Mouse (Mus musculus) neural tube, embryonic 15.5 days (tissue): ENCODE data around the gene Slc43a2. TPM values are rescaled to one million over a fixed set of nuclear protein-coding genes. Genes with fewer than 3 reads are reported as not detected.
A peak's percentile ranks its signal among the peaks of the same experiment; 100 is the strongest.

Experiments
- ATAC-seq: fragments of 200-750 bp; cut with Nextera tagmentation; 2 replicates; pipeline ENCODE4 v1.8.0; 2017; ENCODE audit warnings: mild to moderate bottlenecking, moderate TSS enrichment, moderate library complexity; ENCODE audit not compliant: low FRiP score
- H3K27ac ChIP-seq: fragments of 300-500 bp; sonication (generic); replicated peaks from 2 replicates; pipeline ENCODE4 v1.5.1; 2015; ENCODE audit warnings: mild to moderate bottlenecking, inconsistent platforms
- H3K27me3 ChIP-seq: fragments of 300-500 bp; sonication (generic); replicated peaks from 2 replicates; pipeline ENCODE4 v1.6.1; 2015; ENCODE audit warnings: inconsistent platforms
- H3K36me3 ChIP-seq: fragments of 300-500 bp; sonication (generic); 2 replicates; pipeline ENCODE4 v1.6.1; 2015; ENCODE audit warnings: inconsistent platforms
- H3K4me1 ChIP-seq: fragments of 300-500 bp; sonication (generic); 2 replicates; pipeline ENCODE4 v1.6.1; 2015; ENCODE audit warnings: inconsistent platforms
- H3K4me2 ChIP-seq: fragments of 300-500 bp; sonication (generic); 2 replicates; pipeline ENCODE4 v1.6.1; 2015; ENCODE audit warnings: inconsistent platforms, mild to moderate bottlenecking, moderate library complexity
- H3K4me3 ChIP-seq: fragments of 300-500 bp; sonication (generic); replicated peaks from 2 replicates; pipeline ENCODE4 v1.5.1; 2015; ENCODE audit warnings: mild to moderate bottlenecking, inconsistent platforms
- H3K9ac ChIP-seq: fragments of 300-500 bp; sonication (generic); replicated peaks from 2 replicates; pipeline ENCODE4 v1.6.1; 2015; ENCODE audit warnings: mild to moderate bottlenecking, inconsistent platforms
- H3K9me3 ChIP-seq: fragments of 300-500 bp; sonication (generic); replicated peaks from 2 replicates; pipeline ENCODE4 v1.6.1; 2016; ENCODE audit warnings: inconsistent platforms
- WGBS: fragments of 180-500 bp; shearing (Covaris S2); methylation state at CpG from one replicate; pipeline ENCODE4 v1.1.7; 2015; ENCODE audit warnings: mixed read lengths; 5-methylcytosine and 5-hydroxymethylcytosine counted together
- polyA plus RNA-seq: library from polyadenylated mRNA; unstranded; fragments of >200 nt; fragmentation: Nextera tagmentation; extraction: Ambion mirVana; gene quantifications from 2 replicates; pipeline ENCODE4 v1.2.1, GENCODE M21; 2015

Gene Slc43a2
- polyA plus RNA-seq, 1 experiment from 2014 or later = 15.7 TPM

DNA sequence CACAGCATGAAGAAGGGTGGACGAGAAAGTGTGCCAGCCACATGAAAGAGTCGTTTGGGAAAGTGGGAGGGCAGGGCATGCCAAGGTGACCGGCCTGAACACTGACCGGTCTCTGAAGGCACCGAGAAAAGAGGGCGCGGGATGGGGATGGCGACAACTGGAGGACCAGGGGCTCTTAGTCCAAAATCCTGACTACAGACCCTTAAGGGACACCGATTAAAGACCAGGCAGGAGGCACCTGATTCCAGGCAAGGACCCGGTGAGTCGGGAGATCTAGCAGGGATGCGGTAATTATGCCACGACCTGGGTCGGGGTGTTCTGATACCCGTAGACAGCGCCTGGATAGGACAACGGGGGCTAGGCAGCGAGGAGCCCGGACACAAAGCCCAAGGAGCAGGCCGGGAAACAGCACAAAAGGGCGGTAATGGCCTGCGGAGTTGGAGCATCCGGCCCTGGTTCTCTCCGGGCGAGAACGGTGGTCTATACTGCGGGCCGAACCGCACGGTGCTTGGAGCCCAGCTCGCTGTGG is 585 bp upstream of the Slc43a2 start:
- H3K4me3 ChIP-seq = peak overlapping the region; percentile 77
- H3K4me1 ChIP-seq = peaks cover 42% of the 10 kb centered on the region
- peak overlapping the region; percentile 73 for H3K9ac ChIP-seq
- no peaks in the 10 kb centered on the region for H3K27me3 ChIP-seq
- peak overlapping the region; percentile 84 for H3K4me2 ChIP-seq
- no peaks in the 10 kb centered on the region for H3K9me3 ChIP-seq
- peak overlapping the region; percentile 99 for H3K27ac ChIP-seq
- no peaks in the 10 kb centered on the region for H3K36me3 ChIP-seq
- under 1% methylated on average over 30 of the region's 31 CpGs for WGBS
- ATAC-seq = peak; percentile 18; the same call in 1 of the 2 replicates

- Histone ChIP-seq H3K4me3 (peak overlapping the region; percentile 77), H3K9me3 (no peaks in the 10 kb centered on the region), H3K4me2 (peak overlapping the region; percentile 84), H3K9ac (peak overlapping the region; percentile 73), H3K27ac (peak overlapping the region; percentile 99), H3K36me3 (no peaks in the 10 kb centered on the region), H3K27me3 (no peaks in the 10 kb centered on the region), H3K4me1 (peaks cover 52% of the 10 kb centered on the region)
- 13% methylated on average over 38 of the region's 38 CpGs for WGBS
- ATAC-seq = peak; percentile 45
Measured at GRCm38 (mm10) chr11:75532340-75533277, 1.1 kb downstream of the Slc43a2 start.

GRCm38 (mm10) chr11:75533314-75534015 is 2.0 kb downstream of the Slc43a2 start:
- WGBS = 75% methylated on average over 6 of the region's 6 CpGs
- Histone ChIP-seq H3K9ac (peak overlapping the region; percentile 73; the same call in 1 of the 2 replicates), H3K27me3 (no peaks in the 10 kb centered on the region), H3K4me3 (peak overlapping the region; percentile 77), H3K36me3 (no peaks in the 10 kb centered on the region), H3K9me3 (no peaks in the 10 kb centered on the region), H3K4me1 (peaks cover 60% of the 10 kb centered on the region), H3K4me2 (peak overlapping the region; percentile 84), H3K27ac (peak overlapping the region; percentile 99)
- no peak for ATAC-seq

DNA sequence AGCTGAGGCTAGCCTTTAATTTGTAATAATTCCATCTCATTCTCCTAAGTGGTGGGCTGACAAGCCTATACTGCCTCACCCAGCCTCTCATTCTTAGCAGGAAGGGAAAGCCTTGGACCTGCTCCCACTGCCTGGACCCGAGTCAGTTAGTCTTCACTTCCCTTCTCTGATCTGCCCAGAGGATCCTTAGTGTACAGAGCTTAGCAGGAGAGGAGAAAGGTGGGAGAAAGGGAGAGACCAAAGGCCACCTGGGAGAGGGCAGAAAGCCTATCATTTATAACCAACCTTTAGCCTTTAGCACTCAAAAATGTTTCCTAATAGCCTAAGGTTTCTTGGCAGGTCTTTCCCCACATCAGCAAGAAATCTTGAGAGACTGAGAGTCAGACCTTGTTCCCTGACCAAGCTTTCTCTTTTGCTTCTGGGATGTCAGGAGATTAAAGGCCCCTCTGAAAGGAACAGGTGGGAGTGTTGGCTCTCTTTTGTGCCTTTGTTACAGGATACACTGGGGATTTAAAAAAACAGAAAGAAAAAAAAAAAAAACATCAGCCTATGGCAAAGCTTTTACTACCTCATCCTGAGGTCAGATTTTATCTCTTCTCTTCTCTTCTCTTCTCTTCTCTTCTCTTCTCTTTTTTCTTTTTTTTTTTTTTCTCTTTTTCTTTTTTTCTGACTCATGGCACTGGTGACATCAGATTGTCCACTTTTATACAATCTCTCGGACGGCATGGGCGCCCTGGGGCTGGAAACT is 3.0 kb downstream of the Slc43a2 start:
- 67% methylated on average over 4 of the region's 4 CpGs for WGBS
- no peak overlapping the region for H3K27ac ChIP-seq

DNA sequence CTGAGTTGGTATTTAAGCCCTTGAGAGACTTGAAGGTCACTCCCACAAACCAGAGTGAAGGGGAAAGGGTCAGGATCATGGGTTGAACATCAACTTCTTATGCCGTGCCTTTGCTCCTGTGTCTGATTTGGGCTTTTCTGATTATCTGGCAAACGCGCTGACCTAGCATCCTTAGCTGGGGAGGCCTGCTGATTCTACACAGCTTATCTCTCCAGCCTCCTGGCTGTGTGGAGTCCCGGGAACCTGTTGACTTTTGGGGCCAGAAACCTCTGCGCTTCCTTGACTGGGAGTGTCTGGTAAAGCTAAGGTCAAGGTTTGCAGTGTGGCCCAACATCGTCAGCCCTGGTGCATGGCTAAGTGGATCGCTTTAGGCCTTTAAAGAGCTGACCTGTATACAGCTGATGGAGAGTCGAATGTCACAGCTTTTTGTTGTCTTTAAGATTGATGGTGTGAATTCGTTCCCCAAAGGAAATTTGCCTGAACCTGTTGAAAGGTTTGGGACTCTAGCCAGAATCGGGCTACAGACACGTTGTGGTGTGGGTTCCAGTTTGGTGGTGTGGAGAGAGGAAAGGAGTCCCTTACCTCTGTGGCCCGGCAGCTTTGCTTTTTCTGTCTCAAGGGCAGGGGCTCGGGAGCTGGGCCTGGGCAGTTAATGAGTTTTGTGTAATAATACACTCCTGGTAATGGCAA is 3.8 kb downstream of the Slc43a2 start:
- WGBS = 42% methylated on average over 13 of the region's 13 CpGs
- Histone ChIP-seq H3K9me3 (no peaks in the 10 kb centered on the region), H3K36me3 (no peaks in the 10 kb centered on the region), H3K27me3 (no peaks in the 10 kb centered on the region), H3K9ac (no peak overlapping the region), H3K27ac (no peak overlapping the region; the same call in 1 of the 2 replicates), H3K4me3 (0 out of 2 replicates have a peak overlapping the region, but pooled peaks have one; percentile 10), H3K4me2 (peak overlapping the region; percentile 38), H3K4me1 (peaks cover 67% of the 10 kb centered on the region)
- no peak for ATAC-seq

More for the DNA sequence above, 3.0 kb downstream of the Slc43a2 start:
- Histone ChIP-seq H3K4me2 (peak overlapping the region; percentile 84), H3K9me3 (no peaks in the 10 kb centered on the region), H3K4me1 (peaks cover 66% of the 10 kb centered on the region), H3K4me3 (0 out of 2 replicates have a peak overlapping the region, but pooled peaks have one; percentile 10), H3K36me3 (no peaks in the 10 kb centered on the region), H3K9ac (0 out of 2 replicates have a peak overlapping the region, but pooled peaks have one; percentile 4), H3K27me3 (no peaks in the 10 kb centered on the region)
- ATAC-seq = no peak

GRCm38 (mm10) chr11:75536255-75537024 is 4.9 kb downstream of the Slc43a2 start:
- H3K4me2 ChIP-seq = no peak overlapping the region
- no peak overlapping the region for H3K4me3 ChIP-seq
- H3K9me3 ChIP-seq = no peaks in the 10 kb centered on the region
- no peak for ATAC-seq
- peaks cover 73% of the 10 kb centered on the region for H3K4me1 ChIP-seq
- no peak overlapping the region for H3K9ac ChIP-seq
- no peaks in the 10 kb centered on the region for H3K27me3 ChIP-seq
- H3K36me3 ChIP-seq = no peaks in the 10 kb centered on the region
- H3K27ac ChIP-seq = no peak overlapping the region
- 90% methylated on average over 12 of the region's 12 CpGs for WGBS

DNA sequence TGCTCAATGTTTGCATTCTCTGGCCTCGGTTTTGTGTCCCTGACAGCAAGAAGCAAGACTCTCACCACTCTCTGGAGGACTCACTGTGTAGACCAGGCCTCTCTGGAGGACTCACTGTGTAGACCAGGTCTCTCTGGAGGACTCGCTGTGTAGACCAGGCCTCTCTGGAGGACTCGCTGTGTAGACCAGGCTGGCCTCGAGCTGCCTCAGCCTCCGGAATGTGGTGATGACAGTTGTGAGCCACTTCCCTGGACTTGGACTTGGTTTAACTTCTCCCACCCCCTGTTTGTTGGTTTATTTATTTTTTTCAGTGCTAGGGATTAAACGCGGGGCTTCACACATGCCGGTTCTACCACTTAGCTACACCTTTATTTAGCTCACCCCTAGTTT is 5.5 kb downstream of the Slc43a2 start:
- H3K4me2 ChIP-seq = no peak overlapping the region
- no peak for ATAC-seq
- H3K27me3 ChIP-seq = no peaks in the 10 kb centered on the region
- H3K4me1 ChIP-seq = peaks cover 73% of the 10 kb centered on the region
- no peak overlapping the region for H3K4me3 ChIP-seq
- 89% methylated on average over 8 of the region's 8 CpGs for WGBS
- H3K27ac ChIP-seq = no peak overlapping the region; the same call in 1 of the 2 replicates
- no peaks in the 10 kb centered on the region for H3K9me3 ChIP-seq
- no peaks in the 10 kb centered on the region for H3K36me3 ChIP-seq
- H3K9ac ChIP-seq = no peak overlapping the region

- Histone ChIP-seq H3K4me3 (no peak overlapping the region), H3K9ac (no peak overlapping the region), H3K27ac (peak overlapping the region; percentile 60; the same call in 1 of the 2 replicates), H3K36me3 (no peaks in the 10 kb centered on the region), H3K4me1 (peaks cover 71% of the 10 kb centered on the region), H3K4me2 (peak overlapping the region; percentile 20; the same call in 1 of the 2 replicates), H3K27me3 (no peaks in the 10 kb centered on the region), H3K9me3 (no peaks in the 10 kb centered on the region)
- 0 out of 2 replicates have a peak, but pooled peaks have one; percentile 18 for ATAC-seq
- 51% methylated on average over 11 of the region's 11 CpGs for WGBS
Measured at GRCm38 (mm10) chr11:75537491-75538183, 6.1 kb downstream of the Slc43a2 start.

GRCm38 (mm10) chr11:75538184-75538969 is 6.9 kb downstream of the Slc43a2 start:
- ATAC-seq = 0 out of 2 replicates have a peak, but pooled peaks have one; percentile 6
- H3K9me3 ChIP-seq = no peaks in the 10 kb centered on the region
- H3K9ac ChIP-seq = no peak overlapping the region
- H3K4me3 ChIP-seq = no peak overlapping the region
- H3K4me2 ChIP-seq = peak overlapping the region; percentile 20; the same call in 1 of the 2 replicates
- peaks cover 3% of the 10 kb centered on the region; the same call in 1 of the 2 replicates for H3K36me3 ChIP-seq
- H3K27me3 ChIP-seq = no peaks in the 10 kb centered on the region
- peak overlapping the region; percentile 60 for H3K27ac ChIP-seq
- 67% methylated on average over 9 of the region's 9 CpGs for WGBS
- peaks cover 64% of the 10 kb centered on the region for H3K4me1 ChIP-seq
